Mouse (Mus musculus): ENCODE measurements at regions not wholly inside any gene's neighbourhood (a gene's known extent, or its start where the extent isn't known, plus 50 kb on each side); places are given as distances from the start of the nearest gene placed in this dataset.

DNA sequence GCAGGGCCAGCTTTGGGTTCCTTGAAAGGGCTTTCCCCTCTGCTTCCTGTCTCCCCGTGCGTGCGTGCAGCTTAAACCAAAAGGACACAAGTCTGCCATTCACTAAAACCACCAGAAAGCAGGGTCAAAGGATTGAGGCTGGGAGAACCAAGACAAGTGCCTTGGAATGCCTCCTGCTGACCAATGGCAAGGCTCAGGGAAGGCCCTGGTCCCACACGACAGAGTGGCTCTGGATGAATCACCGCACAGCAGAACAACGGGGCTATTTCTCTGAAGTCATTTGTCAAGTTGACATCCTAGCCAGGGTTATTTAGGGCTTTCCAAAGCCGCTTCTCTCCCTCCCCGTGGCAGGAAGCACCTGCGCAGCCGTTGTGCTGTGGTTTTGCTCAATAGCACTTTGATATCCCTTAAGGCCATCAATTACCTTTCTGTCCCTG is 131.3 kb upstream of the Serp2 start:
- peak overlapping the region; percentile 66 for H3K27ac ChIP-seq
- no peak overlapping the region for H3K9ac ChIP-seq (replicated peaks)
- 23% methylated on average over 10 of the region's 10 CpGs for WGBS
- no peak overlapping the region for H3K4me3 ChIP-seq (replicated peaks)
- H3K4me1 ChIP-seq (replicated peaks), result peaks cover 46% of the 10 kb centered on the region
- no peaks in the 10 kb centered on the region for H3K27me3 ChIP-seq
- no peak for ATAC-seq (ENCODE audit: insufficient number of reproducible peaks, insufficient read depth, low FRiP score, low TSS enrichment, low read depth)
- no peak overlapping the region for H3K4me2 ChIP-seq
- H3K9me3 ChIP-seq, result no peaks in the 10 kb centered on the region
- H3K36me3 ChIP-seq, result no peaks in the 10 kb centered on the region

DNA sequence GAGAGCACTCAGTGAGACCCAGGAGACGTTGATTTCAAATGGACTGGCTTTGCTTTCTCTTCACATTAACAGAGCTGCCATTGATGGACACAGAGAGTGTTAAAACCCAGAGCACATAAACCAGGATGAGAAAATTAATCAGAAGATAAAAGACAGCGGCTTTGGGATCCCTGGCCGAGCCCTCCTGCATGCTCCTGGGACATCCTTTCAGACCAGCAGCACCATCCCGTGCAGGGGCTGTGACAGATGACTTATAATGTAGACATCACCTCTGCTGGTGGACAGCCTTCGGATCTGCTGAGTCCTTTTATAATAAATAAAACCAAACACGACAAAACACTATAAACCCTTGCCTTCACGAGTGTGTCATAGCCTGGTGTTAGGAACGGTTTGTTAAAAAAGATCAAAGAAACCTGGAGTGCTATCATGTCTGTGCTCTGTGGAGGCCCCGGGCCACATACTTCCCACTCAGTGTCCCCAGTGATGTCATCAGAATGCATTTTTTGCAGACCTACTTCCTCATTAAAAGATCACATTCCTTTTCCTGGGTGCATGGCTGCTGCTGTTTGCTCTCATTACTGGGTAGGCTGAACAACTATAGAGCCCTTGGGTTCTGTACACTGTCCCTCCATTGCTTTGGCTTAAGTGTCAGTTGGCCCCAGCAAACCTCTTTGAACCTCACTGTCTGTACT is 130.2 kb upstream of the Serp2 start:
- no peak for ATAC-seq (ENCODE audit: insufficient number of reproducible peaks, insufficient read depth, low FRiP score, low TSS enrichment, low read depth)
- WGBS, result 32% methylated on average over 9 of the region's 9 CpGs
- Histone ChIP-seq H3K9ac (replicated peaks) (no peak overlapping the region), H3K27me3 (no peaks in the 10 kb centered on the region), H3K4me1 (replicated peaks) (peaks cover 44% of the 10 kb centered on the region), H3K36me3 (no peaks in the 10 kb centered on the region), H3K27ac (peak overlapping the region; percentile 78; the same call in 1 of the 2 replicates), H3K9me3 (no peaks in the 10 kb centered on the region), H3K4me3 (replicated peaks) (no peak overlapping the region), H3K4me2 (no peak overlapping the region)

DNA sequence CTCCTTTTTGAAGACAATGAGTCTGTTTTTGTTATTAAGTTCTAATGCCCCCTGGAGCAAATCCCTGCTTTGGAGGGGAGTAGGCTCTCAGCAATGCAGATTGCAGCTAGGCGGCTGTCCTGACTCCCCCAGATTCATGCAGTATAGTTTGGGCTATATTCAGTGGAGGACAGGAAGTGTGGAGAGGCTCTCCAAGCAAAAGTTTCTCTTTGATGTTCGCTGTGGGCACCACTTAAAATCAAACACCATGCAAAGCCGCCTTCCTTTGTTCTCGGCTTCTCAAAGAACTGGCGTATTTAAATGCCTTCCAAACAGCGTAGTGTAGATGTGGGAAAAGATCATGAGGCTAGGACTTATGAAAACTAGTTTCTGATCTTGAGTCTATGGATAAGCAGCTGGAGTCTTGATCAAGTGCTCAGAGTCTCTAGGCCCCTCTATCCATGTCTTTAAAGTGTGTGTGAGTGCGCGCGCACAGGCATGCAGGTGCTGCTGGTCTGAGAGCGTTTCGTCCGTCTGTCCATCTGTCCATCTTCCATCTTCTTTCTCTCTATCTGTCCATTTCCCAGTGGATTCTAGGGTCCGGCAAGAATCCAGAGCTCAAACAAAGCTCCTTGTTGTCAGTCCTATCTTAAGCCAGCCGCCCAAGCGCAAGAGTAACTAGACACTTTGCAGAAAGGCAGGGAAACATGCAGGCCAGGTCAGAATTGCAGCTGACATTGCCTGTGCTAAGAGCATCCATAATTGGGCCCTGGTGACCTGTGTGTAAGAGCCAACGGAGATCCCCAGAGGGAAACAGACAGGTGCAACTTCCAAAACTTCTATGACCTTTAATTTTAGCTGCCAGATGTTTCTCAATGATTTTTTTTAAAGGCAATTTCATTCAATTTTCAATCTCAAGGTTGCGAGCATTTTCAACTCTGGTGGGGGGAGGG is 129.4 kb upstream of the Serp2 start:
- Histone ChIP-seq H3K27me3 (no peaks in the 10 kb centered on the region), H3K4me3 (replicated peaks) (no peak overlapping the region), H3K4me1 (replicated peaks) (peaks cover 52% of the 10 kb centered on the region), H3K36me3 (no peaks in the 10 kb centered on the region), H3K9me3 (no peaks in the 10 kb centered on the region), H3K27ac (peak overlapping the region; percentile 78), H3K9ac (replicated peaks) (no peak overlapping the region), H3K4me2 (no peak overlapping the region)
- WGBS, result 53% methylated on average over 17 of the region's 17 CpGs
- ATAC-seq (ENCODE audit: insufficient number of reproducible peaks, insufficient read depth, low FRiP score, low TSS enrichment, low read depth), result no peak

DNA sequence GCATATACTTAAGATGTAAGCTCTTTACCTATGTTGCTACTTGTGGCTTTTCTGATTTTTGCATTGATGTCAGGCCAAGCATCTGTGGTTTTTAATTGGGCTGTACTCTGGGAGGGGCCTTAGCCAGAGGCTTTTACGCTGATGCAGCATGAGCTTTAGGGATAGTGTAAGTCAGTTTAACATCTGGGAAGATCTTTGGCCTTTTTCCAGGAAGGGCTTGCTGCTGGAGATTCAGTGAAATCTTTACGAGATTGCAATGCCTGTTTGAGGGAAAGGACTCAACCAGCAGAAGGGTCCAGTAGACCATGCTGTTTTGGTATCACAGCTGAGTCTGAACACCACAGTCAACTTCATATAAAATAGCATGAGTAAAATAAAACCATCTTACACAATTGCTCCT is 127.6 kb upstream of the Serp2 start:
- Histone ChIP-seq H3K9me3 (no peaks in the 10 kb centered on the region), H3K9ac (replicated peaks) (no peak overlapping the region), H3K4me3 (replicated peaks) (no peak overlapping the region), H3K27ac (no peak overlapping the region), H3K4me1 (replicated peaks) (peaks cover 55% of the 10 kb centered on the region), H3K36me3 (no peaks in the 10 kb centered on the region), H3K27me3 (no peaks in the 10 kb centered on the region), H3K4me2 (no peak overlapping the region)
- WGBS, result 40% methylated on average over 2 of the region's 2 CpGs
- no peak for ATAC-seq (ENCODE audit: insufficient number of reproducible peaks, insufficient read depth, low FRiP score, low TSS enrichment, low read depth)

DNA sequence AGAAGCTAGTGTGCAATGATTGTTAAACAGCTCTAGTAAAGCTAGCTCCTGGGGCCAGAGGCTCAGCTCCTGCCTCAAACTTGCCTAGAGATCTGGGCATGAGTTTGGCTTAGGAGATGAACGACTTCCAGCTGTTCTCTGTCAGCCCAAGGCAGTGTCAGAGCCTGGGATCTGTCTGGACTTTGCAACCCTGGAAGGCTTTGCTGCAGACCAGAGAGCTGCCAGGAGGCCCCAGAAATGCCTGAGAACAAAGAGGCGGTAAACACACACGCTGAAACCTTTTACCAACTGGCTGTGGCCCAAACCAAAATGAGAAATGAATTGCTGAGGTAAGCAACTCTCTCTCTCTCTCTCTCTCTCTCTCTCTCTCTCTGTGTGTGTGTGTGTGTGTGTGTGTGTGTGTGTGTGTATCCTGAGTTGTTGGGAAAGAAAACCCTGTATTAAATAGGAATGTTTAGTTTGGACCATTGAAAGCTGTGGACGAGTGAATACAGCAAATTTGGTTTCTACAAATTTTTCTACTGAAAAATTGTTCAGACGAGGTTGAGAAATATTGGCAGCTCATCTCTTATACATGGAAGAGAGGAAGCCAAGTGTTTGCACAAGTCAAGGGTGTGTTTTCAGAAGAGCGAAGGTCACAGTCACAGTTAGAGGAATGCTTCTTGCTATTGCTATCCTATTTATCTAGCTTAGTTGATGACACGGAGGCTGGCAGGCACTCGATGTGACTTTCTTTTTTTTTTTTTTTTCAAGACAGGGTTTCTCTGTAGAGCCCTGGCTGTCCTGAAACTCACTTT is 125.1 kb upstream of the Serp2 start:
- H3K27ac ChIP-seq, result peak overlapping the region; percentile 90
- H3K4me1 ChIP-seq (replicated peaks), result peaks cover 42% of the 10 kb centered on the region
- WGBS, result 37% methylated on average over 8 of the region's 8 CpGs
- no peaks in the 10 kb centered on the region for H3K27me3 ChIP-seq
- no peak overlapping the region for H3K9ac ChIP-seq (replicated peaks)
- H3K36me3 ChIP-seq, result no peaks in the 10 kb centered on the region
- H3K4me2 ChIP-seq, result no peak overlapping the region
- H3K4me3 ChIP-seq (replicated peaks), result no peak overlapping the region
- peak; percentile 69; the same call in 1 of the 2 replicates for ATAC-seq (ENCODE audit: insufficient number of reproducible peaks, insufficient read depth, low FRiP score, low TSS enrichment, low read depth)
- H3K9me3 ChIP-seq, result no peaks in the 10 kb centered on the region

DNA sequence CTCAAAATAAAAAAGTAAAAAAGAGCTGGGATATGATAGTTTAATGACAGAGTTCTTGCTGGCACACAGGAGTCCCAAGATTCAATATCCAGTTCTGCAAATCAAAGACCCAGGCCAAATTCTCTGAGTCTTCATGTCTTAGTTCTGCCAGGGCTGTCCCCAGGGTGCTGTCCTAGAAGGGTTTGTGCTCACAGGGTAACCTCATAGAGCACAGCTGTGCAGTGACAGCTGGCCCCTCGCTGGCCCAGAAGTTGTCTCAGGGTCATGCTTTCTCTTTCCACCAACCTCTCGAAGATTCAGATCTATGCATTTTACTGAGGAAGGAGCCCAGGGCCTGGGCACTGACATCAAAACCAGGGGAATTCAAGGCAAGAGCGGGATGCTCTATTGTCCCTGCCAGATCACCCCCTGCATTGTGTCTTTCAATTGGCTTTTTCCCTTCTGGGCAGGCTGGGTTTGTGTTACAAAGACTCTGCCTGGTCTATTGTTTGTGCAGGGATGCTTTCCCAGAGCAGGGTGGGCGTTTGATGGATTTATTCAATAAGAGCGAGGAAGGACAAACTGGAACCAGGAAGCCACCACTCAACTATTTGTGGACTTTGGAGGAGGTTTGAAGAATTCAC is 121.9 kb upstream of the Serp2 start:
- Histone ChIP-seq H3K9me3 (no peaks in the 10 kb centered on the region), H3K4me2 (no peak overlapping the region), H3K27ac (no peak overlapping the region), H3K4me1 (replicated peaks) (peaks cover 26% of the 10 kb centered on the region), H3K9ac (replicated peaks) (no peak overlapping the region), H3K27me3 (no peaks in the 10 kb centered on the region), H3K4me3 (replicated peaks) (no peak overlapping the region), H3K36me3 (no peaks in the 10 kb centered on the region)
- no peak for ATAC-seq (ENCODE audit: insufficient number of reproducible peaks, insufficient read depth, low FRiP score, low TSS enrichment, low read depth)
- 71% methylated on average over 5 of the region's 5 CpGs for WGBS

DNA sequence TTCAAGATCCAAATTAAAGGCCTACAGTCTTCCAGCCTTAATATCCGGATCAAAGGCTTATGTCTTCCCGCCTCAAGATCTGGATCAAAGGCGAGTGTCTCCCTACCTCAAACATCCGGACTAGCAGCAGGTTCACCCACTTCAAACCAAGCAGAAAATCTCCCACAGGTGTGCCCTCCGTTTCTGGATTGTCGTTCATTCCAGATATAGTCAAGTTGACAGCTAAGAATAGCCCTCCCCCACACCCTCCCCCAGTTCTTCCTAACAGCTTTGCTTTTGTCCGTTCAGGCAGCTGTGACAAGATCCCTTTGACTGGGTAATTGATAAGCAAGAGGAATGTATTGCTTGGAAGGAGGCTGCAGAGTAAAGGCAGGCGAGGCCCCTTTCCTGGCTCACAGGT is 118.3 kb upstream of the Serp2 start:
- no peak overlapping the region for H3K4me3 ChIP-seq (replicated peaks)
- no peaks in the 10 kb centered on the region for H3K9me3 ChIP-seq
- no peaks in the 10 kb centered on the region for H3K36me3 ChIP-seq
- peaks cover 13% of the 10 kb centered on the region for H3K4me1 ChIP-seq (replicated peaks)
- ATAC-seq (ENCODE audit: insufficient number of reproducible peaks, insufficient read depth, low FRiP score, low TSS enrichment, low read depth), result no peak
- no peak overlapping the region for H3K27ac ChIP-seq
- no peak overlapping the region for H3K4me2 ChIP-seq
- H3K9ac ChIP-seq (replicated peaks), result no peak overlapping the region
- 42% methylated on average over 8 of the region's 8 CpGs for WGBS
- H3K27me3 ChIP-seq, result no peaks in the 10 kb centered on the region

DNA sequence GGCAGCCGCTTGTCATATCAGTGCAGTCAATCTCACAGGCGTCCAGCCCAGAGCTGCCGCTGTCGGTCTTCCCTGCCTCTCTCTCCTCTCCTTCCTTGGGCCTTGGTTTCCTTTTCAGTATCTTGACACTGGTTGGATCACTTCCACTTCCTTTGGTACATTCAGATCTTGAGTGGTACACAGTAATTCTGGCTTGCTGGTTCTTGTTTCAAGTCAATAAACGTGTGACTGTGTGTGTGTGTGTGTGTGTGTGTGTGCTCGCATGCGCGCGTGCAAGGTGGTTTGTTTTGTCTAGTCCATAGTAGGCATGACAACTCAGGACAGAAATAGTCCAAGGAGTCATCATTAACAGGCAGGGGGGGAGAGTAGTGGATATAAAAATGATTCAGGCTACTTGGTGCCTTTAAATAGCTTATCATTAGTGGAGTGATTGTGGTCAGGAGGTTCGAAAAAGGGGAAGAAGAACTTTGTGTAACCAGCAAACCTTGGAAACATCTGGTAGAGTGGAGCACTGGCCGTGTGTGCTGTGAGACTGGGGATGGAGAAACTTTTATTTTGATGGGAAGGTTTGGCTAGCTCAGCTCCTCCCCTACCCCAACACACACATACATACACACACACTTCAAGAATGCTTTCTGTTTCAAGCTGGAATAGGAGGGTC is 117.1 kb upstream of the Serp2 start:
- no peaks in the 10 kb centered on the region for H3K9me3 ChIP-seq
- 80% methylated on average over 11 of the region's 11 CpGs for WGBS
- H3K36me3 ChIP-seq, result no peaks in the 10 kb centered on the region
- H3K27me3 ChIP-seq, result no peaks in the 10 kb centered on the region
- no peak for ATAC-seq (ENCODE audit: insufficient number of reproducible peaks, insufficient read depth, low FRiP score, low TSS enrichment, low read depth)
- no peak overlapping the region for H3K9ac ChIP-seq (replicated peaks)
- H3K27ac ChIP-seq, result no peak overlapping the region
- peaks cover 13% of the 10 kb centered on the region for H3K4me1 ChIP-seq (replicated peaks)
- H3K4me2 ChIP-seq, result no peak overlapping the region
- no peak overlapping the region for H3K4me3 ChIP-seq (replicated peaks)

DNA sequence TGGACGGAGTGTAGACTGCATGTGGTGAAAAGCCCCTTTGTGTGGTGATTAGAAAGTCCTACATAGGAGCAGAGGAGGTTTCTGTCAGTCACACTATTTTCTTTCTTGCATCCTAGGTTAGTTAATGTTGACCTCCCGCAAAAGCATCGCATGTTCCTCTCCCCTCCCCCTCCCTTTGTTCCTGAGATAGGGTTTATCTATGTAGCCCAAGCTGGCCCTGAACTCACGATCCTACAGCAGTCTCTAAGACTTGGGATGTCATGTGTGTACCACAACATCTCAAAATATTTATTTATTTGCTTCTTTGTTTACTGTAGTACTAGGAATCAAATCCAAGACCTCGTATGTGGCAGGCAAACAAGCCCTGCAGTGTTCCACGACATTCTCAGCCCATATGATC is 116.2 kb upstream of the Serp2 start:
- no peak overlapping the region for H3K4me3 ChIP-seq (replicated peaks)
- WGBS, result 83% methylated on average over 6 of the region's 6 CpGs
- no peak overlapping the region for H3K4me2 ChIP-seq
- H3K27ac ChIP-seq, result no peak overlapping the region
- no peaks in the 10 kb centered on the region for H3K9me3 ChIP-seq
- H3K36me3 ChIP-seq, result no peaks in the 10 kb centered on the region
- no peak overlapping the region for H3K9ac ChIP-seq (replicated peaks)
- no peaks in the 10 kb centered on the region for H3K27me3 ChIP-seq
- peaks cover 10% of the 10 kb centered on the region for H3K4me1 ChIP-seq (replicated peaks)
- no peak for ATAC-seq (ENCODE audit: insufficient number of reproducible peaks, insufficient read depth, low FRiP score, low TSS enrichment, low read depth)

DNA sequence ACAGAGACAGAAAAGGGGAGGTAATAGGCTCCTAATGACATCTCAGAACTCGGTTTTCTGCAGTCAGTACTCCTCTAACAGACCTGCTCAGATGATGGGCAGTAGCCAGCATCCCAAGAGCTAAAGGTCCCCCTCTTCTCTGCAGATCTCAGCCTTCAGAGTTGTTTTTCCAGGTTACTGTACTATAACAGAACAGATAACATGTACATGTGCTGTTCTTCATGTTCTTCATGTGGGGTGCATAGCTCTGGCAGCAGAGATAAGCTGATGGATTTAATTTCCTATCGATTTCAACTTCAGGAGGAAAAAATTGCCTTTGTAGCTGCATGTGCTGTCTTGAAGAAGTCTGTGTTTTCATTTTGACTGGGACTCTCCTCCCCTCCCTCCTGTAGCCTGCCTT is 115.8 kb upstream of the Serp2 start:
- Histone ChIP-seq H3K9ac (replicated peaks) (no peak overlapping the region), H3K27ac (no peak overlapping the region)
- no peak for ATAC-seq (ENCODE audit: insufficient number of reproducible peaks, insufficient read depth, low FRiP score, low TSS enrichment, low read depth)

More for the DNA sequence above, 115.8 kb upstream of the Serp2 start:
- Histone ChIP-seq H3K4me2 (no peak overlapping the region), H3K36me3 (no peaks in the 10 kb centered on the region), H3K9me3 (no peaks in the 10 kb centered on the region), H3K4me3 (replicated peaks) (no peak overlapping the region), H3K27me3 (no peaks in the 10 kb centered on the region), H3K4me1 (replicated peaks) (peaks cover 10% of the 10 kb centered on the region)
- 75% methylated on average over 2 of the region's 2 CpGs for WGBS
